Mouse (Mus musculus): ENCODE measurements at regions not wholly inside any gene's neighbourhood (a gene's known extent, or its start where the extent isn't known, plus 50 kb on each side); places are given as distances from the start of the nearest gene placed in this dataset.
"Not testable (repeated sequence)": the region's sequence is repeated elsewhere in the genome, so short reads cannot be mapped to it uniquely, and the experiment has no call there.

GRCm38 (mm10) chr12:113422736-113423254 is 66.5 kb upstream of the Adam6b start:
- Histone ChIP-seq H3K9me3 (replicated peaks) (peaks cover 53% of the 10 kb centered on the region), H3K4me3 (ENCODE audit: low read depth, low read length) (no peak overlapping the region), H3K4me1 (ENCODE audit: insufficient read depth, low read depth, low read length) (no peaks in the 10 kb centered on the region), H3K27me3 (ENCODE audit: insufficient read depth, low read length) (peaks cover 2% of the 10 kb centered on the region; the same call in 1 of the 2 replicates), H3K36me3 (replicated peaks) (no peaks in the 10 kb centered on the region)
- DNase-seq (ENCODE audit: low spot score) (no peak), ATAC-seq (ENCODE audit: extremely low read depth, insufficient number of reproducible peaks, low FRiP score, poor library complexity, severe bottlenecking) (no peak)
- no peak for TF ChIP-seq GATA1 (IDR thresholded peaks at IDR 0.05; ENCODE audit: borderline replicate concordance, low read length)
- TF ChIP-seq TAL1 (conservative IDR thresholded peaks at IDR 0.05; ENCODE audit: low read depth, low read length): no peak
- TF ChIP-seq POLR2AphosphoS5 (IDR thresholded peaks at IDR 0.05; ENCODE audit: insufficient replicate concordance, low read depth, low read length): no peak
- TF ChIP-seq GATA2 (IDR thresholded peaks at IDR 0.05; ENCODE audit: borderline replicate concordance, low read depth, low read length): no peak
- no peak for TF ChIP-seq CTCF (IDR thresholded peaks at IDR 0.05; ENCODE audit: low read depth, low read length)

GRCm38 (mm10) chr12:113423736-113424597 is 65.3 kb upstream of the Adam6b start:
- H3K4me3 ChIP-seq (ENCODE audit: low read depth, low read length): no peak overlapping the region
- peaks cover 49% of the 10 kb centered on the region for H3K9me3 ChIP-seq (replicated peaks)
- TF ChIP-seq GATA1 (IDR thresholded peaks at IDR 0.05; ENCODE audit: borderline replicate concordance, low read length) (no peak), POLR2AphosphoS5 (IDR thresholded peaks at IDR 0.05; ENCODE audit: insufficient replicate concordance, low read depth, low read length) (0 out of 2 replicates have a peak, but pooled peaks have one; percentile 26)
- H3K36me3 ChIP-seq (replicated peaks): no peaks in the 10 kb centered on the region
- ATAC-seq (ENCODE audit: extremely low read depth, insufficient number of reproducible peaks, low FRiP score, poor library complexity, severe bottlenecking) (no peak), DNase-seq (ENCODE audit: low spot score) (no peak)
- peaks cover 2% of the 10 kb centered on the region; the same call in 1 of the 2 replicates for H3K27me3 ChIP-seq (ENCODE audit: insufficient read depth, low read length)
- no peaks in the 10 kb centered on the region for H3K4me1 ChIP-seq (ENCODE audit: insufficient read depth, low read depth, low read length)

GRCm38 (mm10) chr12:113424598-113425208 is 64.6 kb upstream of the Adam6b start:
- not testable (repeated sequence) for DNase-seq (ENCODE audit: low spot score); H3K36me3 ChIP-seq (replicated peaks); H3K4me3 ChIP-seq (ENCODE audit: low read depth, low read length); H3K4me1 ChIP-seq (ENCODE audit: insufficient read depth, low read depth, low read length); ATAC-seq (ENCODE audit: extremely low read depth, insufficient number of reproducible peaks, low FRiP score, poor library complexity, severe bottlenecking); H3K27me3 ChIP-seq (ENCODE audit: insufficient read depth, low read length)
- H3K9me3 ChIP-seq (replicated peaks): peaks cover 51% of the 10 kb centered on the region

GRCm38 (mm10) chr12:113425209-113426070 is 63.9 kb upstream of the Adam6b start:
- peaks cover 2% of the 10 kb centered on the region; the same call in 1 of the 2 replicates for H3K27me3 ChIP-seq (ENCODE audit: insufficient read depth, low read length)

GRCm38 (mm10) chr12:113426636-113427035 is 62.7 kb upstream of the Adam6b start:
- Histone ChIP-seq H3K36me3 (replicated peaks) (no peaks in the 10 kb centered on the region), H3K4me1 (ENCODE audit: insufficient read depth, low read depth, low read length) (no peaks in the 10 kb centered on the region), H3K27me3 (ENCODE audit: insufficient read depth, low read length) (peaks cover 2% of the 10 kb centered on the region; the same call in 1 of the 2 replicates), H3K4me3 (ENCODE audit: low read depth, low read length) (no peak overlapping the region), H3K9me3 (replicated peaks) (peaks cover 52% of the 10 kb centered on the region)
- ATAC-seq (ENCODE audit: extremely low read depth, insufficient number of reproducible peaks, low FRiP score, poor library complexity, severe bottlenecking) (no peak), DNase-seq (ENCODE audit: low spot score) (no peak)
- TF ChIP-seq CTCF (IDR thresholded peaks at IDR 0.05; ENCODE audit: low read depth, low read length): no peak
- no peak for TF ChIP-seq POLR2AphosphoS5 (IDR thresholded peaks at IDR 0.05; ENCODE audit: insufficient replicate concordance, low read depth, low read length)
- no peak for TF ChIP-seq TAL1 (conservative IDR thresholded peaks at IDR 0.05; ENCODE audit: low read depth, low read length)
- TF ChIP-seq GATA2 (IDR thresholded peaks at IDR 0.05; ENCODE audit: borderline replicate concordance, low read depth, low read length): no peak
- no peak for TF ChIP-seq GATA1 (IDR thresholded peaks at IDR 0.05; ENCODE audit: borderline replicate concordance, low read length)

More at GRCm38 (mm10) chr12:113425209-113426070, 63.9 kb upstream of the Adam6b start:
- TF ChIP-seq GATA2 (IDR thresholded peaks at IDR 0.05; ENCODE audit: borderline replicate concordance, low read depth, low read length): no peak
- TF ChIP-seq POLR2AphosphoS5 (IDR thresholded peaks at IDR 0.05; ENCODE audit: insufficient replicate concordance, low read depth, low read length): no peak
- TF ChIP-seq GATA1 (IDR thresholded peaks at IDR 0.05; ENCODE audit: borderline replicate concordance, low read length): no peak
- Histone ChIP-seq H3K4me1 (ENCODE audit: insufficient read depth, low read depth, low read length) (no peaks in the 10 kb centered on the region), H3K9me3 (replicated peaks) (peaks cover 58% of the 10 kb centered on the region), H3K4me3 (ENCODE audit: low read depth, low read length) (0 out of 2 replicates have a peak overlapping the region, but pooled peaks have one; percentile 23), H3K36me3 (replicated peaks) (no peaks in the 10 kb centered on the region)
- DNase-seq (ENCODE audit: low spot score) (no peak), ATAC-seq (ENCODE audit: extremely low read depth, insufficient number of reproducible peaks, low FRiP score, poor library complexity, severe bottlenecking) (no peak)

GRCm38 (mm10) chr12:113427339-113427738 is 62.0 kb upstream of the Adam6b start:
- Histone ChIP-seq H3K9me3 (replicated peaks) (peaks cover 47% of the 10 kb centered on the region), H3K36me3 (replicated peaks) (no peaks in the 10 kb centered on the region), H3K27me3 (ENCODE audit: insufficient read depth, low read length) (peaks cover 2% of the 10 kb centered on the region; the same call in 1 of the 2 replicates), H3K4me1 (ENCODE audit: insufficient read depth, low read depth, low read length) (no peaks in the 10 kb centered on the region), H3K4me3 (ENCODE audit: low read depth, low read length) (no peak overlapping the region)
- TF ChIP-seq GATA2 (IDR thresholded peaks at IDR 0.05; ENCODE audit: borderline replicate concordance, low read depth, low read length) (no peak), POLR2AphosphoS5 (IDR thresholded peaks at IDR 0.05; ENCODE audit: insufficient replicate concordance, low read depth, low read length) (no peak), GATA1 (IDR thresholded peaks at IDR 0.05; ENCODE audit: borderline replicate concordance, low read length) (no peak), TAL1 (conservative IDR thresholded peaks at IDR 0.05; ENCODE audit: low read depth, low read length) (no peak), CTCF (IDR thresholded peaks at IDR 0.05; ENCODE audit: low read depth, low read length) (no peak)
- ATAC-seq (ENCODE audit: extremely low read depth, insufficient number of reproducible peaks, low FRiP score, poor library complexity, severe bottlenecking): no peak
- no peak for DNase-seq (ENCODE audit: low spot score)

Data from G1E (cell line).